Mouse (Mus musculus): Measurements from ENCODE around the gene Tbpl1.

The Tbpl1 gene

DNA sequence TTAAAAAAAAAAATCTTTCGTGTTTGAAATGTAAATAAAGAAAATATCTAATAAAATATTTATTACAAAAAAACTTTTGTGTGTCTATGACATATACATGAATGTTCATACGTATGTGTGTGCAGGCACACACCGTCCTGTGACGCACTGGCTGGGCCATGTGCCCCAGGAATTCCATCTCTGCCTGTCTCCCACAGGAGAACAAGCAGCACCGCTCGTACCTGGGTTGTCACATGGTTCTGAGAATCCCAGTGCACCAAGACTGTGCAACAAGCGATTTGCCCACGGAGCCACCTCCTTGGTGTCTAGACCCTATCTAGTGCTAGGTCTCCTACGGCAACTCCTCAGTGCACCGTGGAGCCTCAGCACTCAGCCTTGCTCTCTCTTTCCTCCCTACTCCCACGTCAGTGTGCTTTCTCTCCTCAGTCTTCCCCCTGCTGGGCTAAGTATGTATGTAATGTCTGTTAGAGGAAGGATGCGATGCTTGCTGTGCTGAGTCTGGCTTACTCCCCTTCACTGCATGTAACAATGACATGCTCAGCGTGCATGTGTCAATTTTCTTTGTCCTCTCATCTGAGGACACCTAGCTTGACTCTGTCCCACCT is 21.5 kb downstream of the Tbpl1 start:
- CTCF ChIA-PET: no interaction called here

DNA sequence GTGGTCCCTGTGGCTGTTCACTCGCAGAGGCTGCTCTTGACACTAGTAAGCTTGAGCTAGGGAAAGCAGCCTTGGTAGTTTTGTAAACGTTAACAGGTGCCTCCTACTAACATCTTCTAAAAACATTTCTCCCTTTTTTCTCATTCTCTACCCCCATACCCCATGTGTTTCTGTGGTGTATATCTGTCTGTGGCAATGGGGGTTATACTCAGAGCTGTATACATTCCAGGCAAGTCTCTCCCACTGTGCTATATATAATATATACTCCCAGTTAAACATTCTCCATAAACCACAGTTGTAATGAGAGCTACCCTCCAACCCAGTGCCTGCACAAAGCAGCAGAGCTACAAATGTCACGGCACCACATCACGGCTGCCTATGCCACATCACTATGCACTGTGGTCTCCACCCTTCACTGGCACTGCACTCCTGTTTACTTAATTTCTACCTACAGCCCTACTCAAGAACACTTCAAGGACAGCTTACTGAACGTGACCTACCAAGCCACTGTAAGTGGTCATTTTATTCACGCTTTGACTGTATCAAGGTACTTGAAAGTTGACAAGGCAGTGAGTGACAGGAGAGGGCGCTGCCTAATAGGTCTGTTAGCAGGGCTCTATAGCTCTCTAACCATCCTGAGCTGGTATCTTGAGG is 23.4 kb downstream of the Tbpl1 start:
- CTCF ChIA-PET: no interaction called here

DNA sequence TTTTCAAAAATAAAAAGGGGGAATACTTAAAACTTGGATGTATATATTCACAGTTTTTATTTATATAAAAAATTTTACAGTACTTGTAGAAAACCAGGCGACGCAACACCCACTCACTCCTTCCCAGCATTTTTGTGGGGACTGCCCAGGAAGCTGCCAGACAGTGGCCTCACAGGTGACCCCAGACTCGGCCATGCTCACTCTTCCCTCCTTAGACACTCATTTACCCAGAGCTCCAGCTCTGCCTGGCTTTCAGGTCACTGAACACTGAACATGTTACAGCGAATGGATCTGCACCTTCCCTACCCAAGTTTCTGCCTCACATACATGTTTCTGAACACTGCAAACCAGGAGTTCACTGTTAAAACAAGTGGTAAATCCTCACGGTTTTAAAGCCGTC is 27.9 kb downstream of the Tbpl1 start:
- CTCF ChIA-PET: no interaction called here

DNA sequence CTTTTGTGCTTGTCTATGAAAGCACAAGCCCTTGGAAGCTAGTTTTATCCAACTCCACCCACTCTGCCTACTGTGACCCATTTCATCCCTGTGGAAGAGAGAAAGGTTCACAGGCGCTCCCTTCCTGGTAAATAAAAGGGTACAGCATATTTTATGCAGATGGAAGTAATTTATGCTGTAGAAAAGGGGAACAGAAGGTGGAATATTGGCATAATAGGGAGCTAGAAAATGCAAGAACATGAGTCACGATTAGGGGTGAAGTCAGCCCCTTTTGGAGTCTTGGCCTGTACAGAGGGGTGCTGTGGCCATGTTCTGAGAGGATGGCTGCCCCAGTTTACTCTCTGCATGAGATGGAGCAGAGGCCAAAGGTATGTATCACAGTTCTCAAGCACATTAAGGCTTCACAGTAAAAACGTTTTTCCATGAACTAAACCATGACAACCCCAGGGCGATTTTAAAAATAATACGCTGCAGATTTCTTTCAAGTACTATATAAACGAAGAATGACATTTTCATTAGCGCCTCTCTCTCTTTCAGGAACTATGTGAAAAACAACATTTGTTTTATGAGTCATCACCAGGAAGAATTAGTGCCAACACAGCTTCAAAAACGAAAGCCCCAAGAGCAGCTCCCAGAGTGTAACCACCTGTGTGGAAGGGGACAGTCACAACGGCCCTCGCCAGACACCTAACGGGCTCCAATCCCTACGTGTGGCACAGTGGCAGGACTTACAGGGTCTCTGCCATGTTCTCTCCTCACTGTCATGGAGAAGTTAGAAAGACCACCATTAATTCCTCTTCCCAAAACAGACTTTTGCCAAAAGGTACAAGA is 30.0 kb downstream of the Tbpl1 start:
- CTCF ChIA-PET: interaction anchor here (0.6 kb wide), 1 partner anchor 1140 kb away, joined by 3 read pairs; no protein-coding TSS in a partner anchor

DNA sequence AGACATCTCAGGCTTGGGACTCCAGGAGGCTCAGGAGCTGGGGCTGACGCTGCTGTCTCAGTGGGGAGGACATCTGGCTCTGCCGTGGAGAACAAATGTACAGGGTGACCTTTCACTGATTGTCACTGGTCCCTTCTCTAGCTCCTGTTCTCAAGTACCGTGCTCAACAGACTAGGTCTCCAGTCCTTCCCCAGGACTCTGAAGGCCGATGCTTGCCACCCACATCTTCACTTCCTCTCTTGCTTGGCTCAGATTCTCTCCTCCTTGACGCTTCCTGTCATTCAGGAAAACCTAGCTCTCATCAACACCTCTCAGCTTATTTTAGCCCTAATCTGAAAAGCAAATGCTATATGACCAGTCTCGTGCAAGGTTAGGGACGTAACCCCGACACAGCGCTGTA is 31.0 kb downstream of the Tbpl1 start:
- CTCF ChIA-PET: interaction anchor here (0.6 kb wide), 1 partner anchor 1141 kb away, joined by 3 read pairs; no protein-coding TSS in a partner anchor

DNA sequence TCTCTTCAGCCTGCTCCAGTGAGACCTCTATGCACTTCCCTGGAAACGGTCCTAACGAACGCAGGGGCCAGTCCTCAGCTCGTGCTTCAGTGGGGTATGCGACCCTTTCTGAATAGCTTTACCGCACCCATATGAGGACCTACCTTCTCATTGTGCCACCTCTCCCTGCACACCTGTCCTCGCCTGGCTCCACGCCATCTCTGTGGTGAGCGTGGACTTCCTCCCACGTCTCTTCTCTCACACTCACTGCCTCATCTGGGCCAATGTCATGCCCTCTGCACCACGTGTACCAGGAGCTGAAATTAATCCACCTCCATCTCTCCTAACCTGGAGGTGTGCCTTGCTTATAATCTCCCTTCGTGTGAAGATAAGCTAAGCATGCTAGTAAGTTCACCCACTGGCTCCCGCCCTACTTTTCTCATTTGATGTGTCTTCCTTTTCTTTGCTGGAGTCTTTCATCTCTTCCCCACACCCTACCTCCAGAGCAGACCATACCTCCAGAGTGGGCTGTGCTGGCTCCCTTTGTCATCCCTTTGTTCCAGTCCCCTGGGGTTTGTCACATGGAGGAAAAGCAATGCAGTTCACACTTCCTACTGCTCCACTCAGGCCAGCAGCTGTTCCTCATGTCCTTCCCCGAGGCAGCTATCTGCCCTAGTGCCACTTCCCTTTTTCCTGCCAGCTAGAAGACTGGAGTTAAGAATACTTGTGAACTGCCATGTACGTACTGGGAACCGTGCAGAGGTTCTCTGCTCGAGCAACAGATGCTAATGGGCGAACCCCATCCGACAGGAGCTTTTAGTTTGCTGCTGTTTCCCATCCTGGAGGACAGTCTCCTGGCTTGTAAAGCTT is 32.0 kb downstream of the Tbpl1 start:
- CTCF ChIA-PET: no interaction called here

DNA sequence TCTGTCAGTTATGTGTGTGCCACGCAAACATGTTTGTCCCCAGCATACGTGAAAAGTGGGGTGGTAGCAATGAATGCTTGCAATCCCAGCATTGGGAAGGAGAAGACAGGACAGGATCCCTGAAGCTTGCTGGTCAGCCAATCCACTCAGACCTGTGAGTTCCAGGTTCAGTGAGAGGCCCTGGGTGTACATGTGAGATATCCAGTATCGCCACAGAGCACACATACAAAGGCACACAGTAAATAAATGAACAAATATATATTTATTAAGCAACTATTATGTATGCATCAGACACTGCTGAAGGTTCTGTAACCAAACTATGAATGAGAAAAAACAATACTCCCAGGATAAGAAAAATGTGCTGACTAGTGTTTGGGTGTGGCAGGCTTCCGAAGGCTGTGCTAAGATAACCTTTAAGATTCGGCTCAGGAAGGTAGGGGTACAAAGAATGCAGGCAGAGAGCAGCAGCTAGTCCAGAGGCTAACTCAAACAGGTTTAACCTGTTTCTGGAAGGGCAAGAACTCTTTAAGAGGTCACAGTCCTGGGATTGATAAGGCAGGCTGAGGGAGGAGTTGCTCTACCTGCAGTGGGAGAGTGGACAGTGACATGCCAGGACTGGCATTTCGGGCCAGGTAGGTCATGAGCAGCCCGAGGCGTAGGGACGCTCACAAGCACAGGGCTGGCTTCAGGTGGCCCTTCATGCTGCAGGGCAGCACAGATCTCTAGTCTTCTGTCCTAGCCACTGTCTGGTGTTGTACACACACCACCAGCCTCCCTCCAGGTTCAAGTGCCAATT is 33.4 kb downstream of the Tbpl1 start:
- CTCF ChIA-PET: no interaction called here

DNA sequence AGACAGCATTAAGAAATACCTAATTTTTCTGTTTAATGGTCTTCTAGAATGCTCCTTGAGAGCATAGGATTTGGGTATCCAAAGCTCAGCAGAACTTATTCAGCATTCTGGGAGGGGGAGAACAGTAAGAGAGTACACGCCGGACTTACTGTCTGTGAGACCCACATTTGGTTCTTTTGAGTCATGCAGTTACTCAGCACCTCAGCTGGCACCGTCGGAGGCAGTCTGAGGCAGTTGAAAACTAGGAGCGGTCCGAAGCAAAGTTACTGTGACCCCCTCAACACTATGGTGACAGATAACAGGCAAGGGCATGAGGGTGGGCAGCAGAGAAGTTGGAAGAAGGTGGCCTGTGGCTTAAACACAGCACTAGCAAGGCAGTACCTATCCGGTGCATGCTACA is 34.9 kb downstream of the Tbpl1 start:
- CTCF ChIA-PET: no interaction called here

DNA sequence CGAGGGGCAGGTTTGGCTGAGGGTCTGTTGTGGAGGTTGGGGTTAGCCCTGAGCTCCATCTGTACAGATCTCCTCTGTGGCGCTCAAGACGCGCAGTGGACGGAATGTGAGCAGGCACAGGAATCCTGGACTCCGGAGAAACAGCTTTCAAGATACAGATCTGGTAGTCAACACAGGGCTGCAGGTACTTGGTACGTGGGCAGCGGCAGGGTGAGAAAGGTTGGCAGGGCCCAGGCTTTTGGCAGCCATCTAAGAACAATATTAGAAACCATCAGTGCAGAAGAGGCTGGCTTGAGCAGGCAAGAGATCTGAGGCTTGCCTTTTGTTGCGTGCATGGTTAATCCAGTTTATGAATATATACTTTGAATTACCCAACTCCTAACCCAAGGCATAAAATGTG is 35.5 kb downstream of the Tbpl1 start:
- CTCF ChIA-PET: no interaction called here

DNA sequence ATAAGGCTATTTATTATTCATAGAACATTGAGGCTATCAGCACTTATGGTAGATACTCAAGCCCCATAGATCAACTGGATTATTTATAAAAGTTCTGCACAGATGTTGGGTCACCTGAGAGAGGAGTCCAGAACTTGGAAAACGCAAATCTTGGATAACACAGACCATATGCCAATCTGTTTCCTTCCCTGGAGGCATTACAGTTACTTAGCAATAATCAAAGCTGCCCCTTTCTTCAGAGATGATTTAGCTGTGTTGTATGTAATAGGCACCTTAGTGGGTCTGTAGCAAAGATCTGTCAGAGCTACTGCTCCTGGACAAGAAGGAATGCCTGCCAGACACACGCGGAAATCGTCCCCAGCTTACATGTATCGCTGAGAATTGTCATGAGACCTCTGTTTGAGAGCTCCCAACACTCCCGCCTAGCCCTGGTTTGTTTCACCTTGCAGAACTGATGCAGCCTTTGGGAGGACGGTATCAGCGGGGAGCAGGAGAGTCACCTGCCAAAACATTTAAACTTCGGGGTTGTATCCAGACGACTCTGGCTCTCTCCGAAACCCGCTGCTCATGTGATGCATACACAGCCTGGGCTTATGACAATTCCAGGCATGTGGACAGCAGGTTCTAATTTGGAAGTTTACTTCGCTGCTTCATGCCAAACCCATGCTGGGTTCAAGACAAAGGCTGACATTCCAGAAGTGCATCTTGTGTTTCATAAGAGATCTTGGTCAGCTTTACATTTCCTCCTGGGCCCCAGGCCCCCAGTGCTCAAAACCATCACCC is 55.7 kb downstream of the Tbpl1 start:
- CTCF ChIA-PET: no interaction called here

DNA sequence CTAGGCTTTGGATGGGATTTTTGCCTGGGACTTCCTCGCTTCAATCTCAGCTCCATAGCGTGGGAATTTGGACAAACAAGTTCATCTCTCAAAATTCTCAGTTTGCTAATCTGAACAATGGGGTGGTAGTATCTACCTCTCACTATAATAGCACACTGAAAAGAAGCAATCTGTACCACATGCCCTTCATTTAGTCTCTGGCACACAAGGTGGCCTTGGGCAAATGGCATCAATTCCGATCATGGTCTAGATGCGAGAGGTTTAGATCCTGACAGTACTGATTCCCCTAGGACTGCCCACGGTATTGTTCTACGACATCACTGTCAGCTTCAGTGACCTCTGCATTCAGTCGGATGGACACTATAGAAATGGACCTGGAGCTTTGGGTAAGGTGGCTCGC is 57.6 kb downstream of the Tbpl1 start:
- CTCF ChIA-PET: no interaction called here

DNA sequence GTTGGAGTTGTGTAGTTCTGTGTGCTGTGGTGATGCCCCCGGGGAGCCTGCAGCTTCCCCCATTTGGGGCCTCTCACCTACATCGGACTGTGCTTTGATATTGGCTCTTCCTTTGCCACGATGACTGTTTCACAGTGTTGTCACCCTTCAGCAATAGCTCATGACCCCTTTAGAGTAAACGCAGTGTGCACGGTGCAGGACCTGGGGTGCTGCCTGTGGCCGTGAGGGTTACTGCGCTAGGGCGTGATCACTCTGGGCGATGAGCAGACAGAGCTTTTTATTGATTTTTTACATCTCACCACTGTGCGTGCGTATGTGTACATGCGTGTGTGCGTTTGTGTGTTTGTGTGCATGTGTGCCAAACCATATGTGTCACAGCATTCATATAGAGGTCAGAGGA is 63.2 kb downstream of the Tbpl1 start:
- CTCF ChIA-PET: no interaction called here

DNA sequence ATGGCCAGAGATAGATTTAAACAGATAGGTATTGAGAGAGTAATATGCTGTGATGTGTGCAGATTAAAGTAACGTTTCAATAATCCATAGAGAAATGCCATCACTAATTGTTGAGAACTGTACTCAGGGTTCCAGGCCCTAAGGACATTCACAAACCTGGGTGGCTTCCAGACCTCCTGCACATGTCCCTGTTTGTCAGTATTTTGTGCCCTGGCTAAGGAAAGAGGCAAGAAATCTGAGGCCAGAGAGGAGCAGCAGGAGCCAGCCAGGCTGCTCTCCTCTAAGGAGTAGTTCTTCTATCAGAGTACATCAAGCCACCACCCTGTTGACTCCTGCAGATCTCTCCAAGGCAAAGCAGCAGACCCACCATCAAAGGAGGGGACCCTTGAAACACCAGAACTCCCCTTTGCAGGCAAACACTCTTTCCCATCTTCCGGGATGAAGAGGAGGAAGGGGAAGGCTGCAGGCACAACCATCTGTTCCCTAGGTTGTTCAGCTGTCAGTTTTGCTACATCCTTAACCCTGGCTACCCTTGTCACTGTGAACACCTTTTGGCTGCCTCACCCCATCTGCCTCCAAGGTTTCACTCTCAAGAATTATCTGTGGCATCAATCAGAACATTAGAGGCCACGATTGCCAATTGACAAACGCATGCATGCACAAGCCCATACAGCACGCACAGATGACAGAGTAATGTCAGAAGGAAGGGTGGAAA is 71.3 kb downstream of the Tbpl1 start:
- CTCF ChIA-PET: no interaction called here

DNA sequence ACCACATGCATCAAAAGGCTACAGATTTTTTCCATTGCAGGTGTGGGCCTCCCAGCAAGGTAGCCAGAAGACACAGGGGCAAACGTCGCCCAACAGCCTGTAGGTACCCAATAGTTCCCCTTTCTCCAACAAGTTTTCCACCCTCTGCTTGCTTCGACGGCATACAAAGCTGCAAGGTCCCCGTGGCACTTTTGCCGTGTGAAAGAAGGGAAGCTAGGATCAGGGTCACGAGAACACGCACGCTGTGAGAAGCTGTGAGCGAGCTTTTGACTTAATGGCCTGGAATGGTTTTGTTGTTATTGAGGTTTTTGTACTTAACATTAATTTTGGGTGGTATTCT is 72.4 kb downstream of the Tbpl1 start:
- CTCF ChIA-PET: no interaction called here

DNA sequence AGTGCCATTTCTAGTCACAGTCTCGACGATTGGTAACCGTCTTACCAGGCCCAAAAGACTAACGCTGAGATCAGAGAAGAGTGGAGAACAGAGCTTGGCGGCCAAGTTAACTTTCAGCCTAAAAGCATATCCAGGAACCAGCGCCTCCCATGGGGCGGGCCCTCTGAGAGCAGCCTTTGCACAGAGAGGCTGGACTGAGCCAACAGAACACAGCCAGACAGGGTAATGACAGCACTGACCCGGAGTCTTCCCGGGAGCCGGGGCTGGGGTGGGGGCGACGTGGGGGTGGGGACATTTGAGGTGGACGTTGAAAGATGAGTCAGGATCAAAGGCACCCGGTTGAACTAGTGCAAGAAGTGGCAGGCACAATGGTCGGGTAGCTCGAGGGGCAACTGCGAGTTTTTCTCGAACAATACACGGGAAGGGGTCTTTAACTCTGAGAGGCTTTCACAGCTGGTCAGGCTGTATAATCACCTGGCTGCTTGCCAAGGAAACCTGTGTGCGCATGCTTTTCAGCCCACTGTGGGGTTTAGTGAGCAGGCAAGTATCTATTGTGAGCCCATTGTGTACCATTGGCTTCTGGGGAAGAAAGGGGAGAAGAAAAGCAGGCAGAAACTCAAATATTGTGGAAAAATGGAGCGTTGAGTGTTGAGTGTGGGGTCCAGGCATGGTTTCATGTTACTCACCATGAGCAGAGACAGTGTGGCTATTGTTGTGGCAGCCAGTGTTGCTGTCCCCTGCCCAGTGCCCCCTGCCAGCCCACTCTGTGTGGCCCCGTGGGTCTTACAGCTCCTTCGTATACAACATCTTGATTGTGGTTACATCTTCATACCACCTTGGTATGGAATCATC is 73.0 kb downstream of the Tbpl1 start:
- CTCF ChIA-PET: no interaction called here

All from spleen, embryonic (tissue).